Mouse (Mus musculus) embryonic stem cell, embryonic (primary cell): ENCODE results near the gene Prr3.

Source experiments
- CTCF ChIA-PET, 4 experiments: fragments of 300-600 bp in 2 of 4; fragments of 350-600 bp in 2 of 4; sonication (Branson Sonifier 250); formaldehyde crosslinking; loops; one replicate each; lab custom pipeline; 2022; ENCODE audit warnings: inconsistent platforms in 2 of 4; lab: Charles Lee
- POLR2A ChIA-PET, 4 experiments: fragments of 300-600 bp in 2 of 4; fragments of 350-600 bp in 2 of 4; sonication (Branson Sonifier 250); formaldehyde crosslinking; loops; one replicate each; lab custom pipeline; 2022; ENCODE audit warnings: antibody characterized with exemption in 4 of 4, inconsistent platforms in 1 of 4; lab: Charles Lee

Prr3 gene

GRCm38 (mm10) chr17:36003331-36003730, 23.3 kb upstream of the Prr3 start:
- ChIA-PET POLR2A (interaction anchor here in 3 of 4 experiments (0.7 to 5.1 kb wide), 11 partner anchors 10 to 170 kb away, joined by 3 to 29 read pairs (median 5); partner anchors contain the start of genes H2-T24 (in 2 of the 3) and Nrm (in 1 of the 3)), CTCF (interaction anchor here in 1 of 4 experiments (0.8 to 1.9 kb wide), 4 partner anchors 9 to 58 kb away, joined by 3 to 9 read pairs (median 4); partner anchors contain the start of genes H2-T23 and H2-T24)

- ChIA-PET POLR2A (interaction anchor here in 2 of 4 experiments (0.8 to 5.1 kb wide), 9 partner anchors 8 to 92 kb away, joined by 3 to 29 read pairs (median 6); partner anchors contain the start of genes H2-T24 (in 1 of the 2), Mrps18b (in 1 of the 2) and Ppp1r10 (in 1 of the 2)), CTCF (interaction anchor here in 1 of 4 experiments (1.3 kb wide), 1 partner anchor 8 kb away, joined by 5 read pairs; no protein-coding TSS in a partner anchor)
Measured at GRCm38 (mm10) chr17:36001966-36002365, 21.9 kb upstream of the Prr3 start.

DNA sequence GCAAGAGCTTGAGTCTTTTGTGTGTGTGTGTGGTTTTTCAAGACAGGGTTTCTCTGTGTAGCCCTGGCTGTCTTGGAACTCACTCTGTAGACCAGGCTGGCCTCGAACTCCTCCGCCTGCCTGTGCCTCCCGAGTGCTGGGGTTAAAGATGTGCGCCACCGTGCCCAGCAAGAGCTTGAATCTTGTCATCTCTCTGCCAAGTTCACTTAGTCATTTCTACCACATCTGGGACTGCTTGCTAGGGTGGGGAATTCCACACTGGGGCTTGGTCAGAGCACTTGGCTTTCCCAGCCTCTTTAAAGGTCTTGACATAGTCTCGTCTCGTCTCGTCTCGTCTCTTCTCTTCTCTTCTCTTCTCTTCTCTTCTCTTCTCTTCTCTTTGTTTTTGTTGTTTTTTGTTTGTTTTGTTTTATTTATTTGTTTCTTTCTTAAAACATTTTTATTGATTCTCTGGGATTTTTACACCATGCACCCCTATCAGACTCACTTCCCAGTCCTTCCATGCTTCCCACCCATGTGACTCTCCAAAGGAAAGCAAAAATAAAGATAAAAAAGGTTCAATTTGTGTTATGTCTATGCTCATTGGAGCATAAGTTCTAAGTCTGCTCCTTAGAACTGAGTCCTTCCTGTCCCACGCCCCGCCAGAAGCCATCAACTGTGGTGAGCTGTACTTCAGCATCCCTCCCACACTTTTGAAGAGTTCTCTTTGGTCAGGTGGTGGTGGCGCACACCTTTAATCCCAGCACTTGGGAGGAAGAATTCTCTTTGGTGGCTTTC, 21.3 kb upstream of the Prr3 start:
- POLR2A ChIA-PET: interaction anchor here in 3 of 4 experiments (0.6 to 5.1 kb wide), 7 partner anchors 15 to 501 kb away, joined by 3 to 29 read pairs (median 6); partner anchors contain the start of gene H2-T24 (in 2 of the 3)
- CTCF ChIA-PET: interaction anchor here in 1 of 4 experiments (0.7 to 1.1 kb wide), 3 partner anchors 15 to 113 kb away, joined by 3 to 4 read pairs (median 4); no protein-coding TSS in a partner anchor

DNA sequence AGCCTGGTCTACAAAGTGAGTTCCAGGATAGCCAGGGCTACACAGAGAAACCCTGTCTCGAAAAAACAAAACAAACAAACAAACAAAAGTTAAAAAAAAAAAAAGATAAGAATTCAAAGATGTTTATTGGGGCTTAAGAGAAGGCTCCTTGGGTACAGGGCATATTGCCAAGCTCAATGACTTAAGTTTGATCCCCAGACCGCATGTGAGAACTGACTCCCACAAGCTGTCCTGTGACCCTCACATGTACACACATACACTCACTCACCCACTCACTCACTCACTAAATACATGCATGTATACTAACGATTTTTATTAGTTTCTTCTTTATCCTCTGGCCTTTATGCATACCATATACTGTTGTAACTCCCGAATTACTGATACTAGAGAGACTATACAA, 20.3 kb upstream of the Prr3 start:
- CTCF ChIA-PET: interaction anchor here in 2 of 4 experiments (0.7 to 1.1 kb wide), 4 partner anchors 12 to 110 kb away, joined by 3 to 7 read pairs (median 4); no protein-coding TSS in a partner anchor
- POLR2A ChIA-PET: interaction anchor here in 2 of 4 experiments (0.7 to 1.9 kb wide), 5 partner anchors 20 to 85 kb away, joined by 3 to 8 read pairs (median 3); partner anchors contain the start of gene H2-T24 (in 2 of the 2)

GRCm38 (mm10) chr17:35999356-35999755, 19.3 kb upstream of the Prr3 start:
- POLR2A ChIA-PET: interaction anchor here in 1 of 4 experiments (3.3 kb wide), 1 partner anchor 61 kb away, joined by 15 read pairs; no protein-coding TSS in a partner anchor
- CTCF ChIA-PET: interaction anchor here in 2 of 4 experiments (0.6 to 4.1 kb wide), 2 partner anchors 61 to 278 kb away, joined by 5 to 43 read pairs; no protein-coding TSS in a partner anchor

DNA sequence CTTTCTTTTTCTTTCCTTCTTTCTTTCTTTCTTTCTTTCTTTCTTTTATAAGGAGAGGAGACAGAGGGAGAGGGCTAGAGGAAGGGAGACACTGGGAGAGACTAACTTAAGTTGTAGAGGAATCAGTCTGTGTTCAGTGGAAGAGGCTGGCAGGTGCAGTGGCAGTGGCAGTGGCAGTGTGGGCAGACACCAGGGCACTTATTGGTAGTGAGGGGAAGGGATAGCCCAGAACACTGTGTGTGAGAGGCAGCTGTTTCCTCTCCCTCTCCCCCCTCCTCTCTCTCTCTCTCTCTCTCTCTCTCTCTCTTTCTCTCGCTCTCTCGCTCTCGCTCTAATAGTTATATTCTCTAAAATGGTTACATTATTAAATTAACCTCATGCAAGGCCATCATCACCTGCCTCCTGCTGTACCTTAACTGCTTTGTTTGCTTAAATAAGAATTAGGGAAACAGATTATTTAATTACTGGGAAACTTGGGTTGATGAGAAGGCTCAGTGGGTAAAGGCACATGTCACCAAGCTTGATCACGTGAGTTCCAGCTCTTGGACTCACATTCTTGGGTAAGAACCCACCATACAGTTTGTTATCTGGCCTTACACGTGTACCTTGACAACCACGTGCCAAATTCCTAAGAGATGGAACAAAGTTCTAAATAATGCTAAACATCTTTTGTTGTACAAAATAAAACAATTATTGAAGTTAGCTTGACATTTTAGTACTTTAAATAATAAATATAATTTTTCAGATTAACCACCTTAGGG, 18.7 kb upstream of the Prr3 start:
- CTCF ChIA-PET: interaction anchor here in 2 of 4 experiments (0.6 to 4.1 kb wide), 3 partner anchors 62 to 278 kb away, joined by 5 to 43 read pairs (median 15); no protein-coding TSS in a partner anchor
- POLR2A ChIA-PET: interaction anchor here in 1 of 4 experiments (3.3 kb wide), 1 partner anchor 60 kb away, joined by 15 read pairs; no protein-coding TSS in a partner anchor

GRCm38 (mm10) chr17:35997713-35998510, 17.9 kb upstream of the Prr3 start:
- ChIA-PET POLR2A (interaction anchor here in 3 of 4 experiments (0.6 to 3.3 kb wide), 14 partner anchors 11 to 250 kb away, joined by 3 to 15 read pairs (median 4); partner anchors contain the start of gene H2-T24 (in 1 of the 3)), CTCF (interaction anchor here (0.6 to 4.1 kb wide), 27 partner anchors 23 to 1003 kb away, joined by 3 to 43 read pairs (median 4); partner anchors contain the start of genes H2-T23 (in 1 of the 4), H2-T24 (in 1 of the 4), Ier3 (in 1 of the 4) and Zfp57 (in 1 of the 4))

GRCm38 (mm10) chr17:35996949-35997348, 16.9 kb upstream of the Prr3 start:
- CTCF ChIA-PET: interaction anchor here (0.5 to 4.1 kb wide), 55 partner anchors 8 to 1031 kb away, joined by 3 to 43 read pairs (median 4); partner anchors contain the start of genes H2-T24 (in 2 of the 4), H2-T23 (in 1 of the 4), Ier3 (in 1 of the 4) and Mrps18b (in 1 of the 4)

DNA sequence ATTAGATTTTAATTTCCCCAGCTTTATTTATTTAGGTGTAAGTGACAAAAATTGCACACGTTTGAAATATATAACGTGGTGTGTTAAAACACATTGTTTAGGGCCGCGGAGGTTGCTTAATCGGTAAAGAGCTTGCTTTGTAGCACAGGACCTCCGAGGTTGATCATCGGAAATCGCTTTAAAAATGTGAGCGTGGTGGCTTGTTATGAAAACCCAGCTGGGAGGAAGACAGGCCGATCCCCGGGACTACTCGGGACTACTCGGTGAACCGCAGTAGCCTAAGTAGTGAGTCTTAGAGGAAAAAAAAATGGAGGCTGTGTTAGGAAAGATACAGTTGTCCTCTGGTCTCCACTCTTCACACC, 14.8 kb upstream of the Prr3 start:
- POLR2A ChIA-PET: interaction anchor here (0.8 to 5.3 kb wide), 26 partner anchors 9 to 273 kb away, joined by 3 to 60 read pairs (median 5); partner anchors contain the start of genes Gnl1 (in 2 of the 4), Prr3 (in 2 of the 4), Abcf1 (in 1 of the 4) and H2-T24 (in 1 of the 4)

More at GRCm38 (mm10) chr17:35996949-35997348, 16.9 kb upstream of the Prr3 start:
- POLR2A ChIA-PET: interaction anchor here in 3 of 4 experiments (0.6 to 3.3 kb wide), 18 partner anchors 17 to 790 kb away, joined by 3 to 15 read pairs (median 4); partner anchors contain the start of genes Gnl1 (in 1 of the 3), H2-T24 (in 1 of the 3), Prr3 (in 1 of the 3) and Trim39 (in 1 of the 3)

DNA sequence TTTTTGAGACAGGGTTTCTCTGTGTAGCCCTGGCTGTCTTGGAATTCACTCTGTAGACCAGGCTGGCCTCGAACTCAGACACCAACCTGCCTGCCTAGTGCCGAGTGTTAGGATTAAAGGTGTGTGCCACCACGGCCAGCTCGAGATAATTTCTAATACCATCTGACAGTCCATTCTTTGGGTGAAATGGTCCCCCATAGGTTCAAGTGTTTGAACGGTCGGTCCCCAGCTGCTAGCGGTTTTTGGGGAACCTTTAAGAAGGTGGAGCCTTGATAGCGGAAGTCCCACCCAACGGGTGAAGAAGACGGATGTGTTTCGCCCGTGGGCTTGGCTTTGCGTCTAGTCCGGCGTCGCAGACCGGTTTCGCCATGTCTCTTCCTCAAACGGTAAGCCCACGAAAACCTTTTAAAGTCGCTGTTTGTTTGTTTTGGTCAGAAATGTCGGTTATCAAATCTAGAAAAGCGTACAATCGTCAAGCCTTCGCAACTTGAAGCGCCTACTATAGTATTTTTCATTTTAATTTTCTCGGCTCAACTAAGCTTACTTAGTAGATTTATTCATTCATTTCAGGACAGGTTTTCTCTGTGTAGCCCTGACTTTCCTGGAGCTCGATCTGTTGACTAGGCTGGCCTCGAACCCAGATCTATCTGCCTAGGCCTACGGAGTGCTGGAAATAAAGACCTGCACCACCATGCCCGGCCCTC, 14.3 kb upstream of the Prr3 start:
- POLR2A ChIA-PET: interaction anchor here (0.6 to 5.3 kb wide), 60 partner anchors 8 to 410 kb away, joined by 3 to 60 read pairs (median 4); partner anchors contain the start of genes Gnl1 (in 3 of the 4), Prr3 (in 3 of the 4), Abcf1 (in 2 of the 4) and Ier3 (in 2 of the 4)
- CTCF ChIA-PET: interaction anchor here (0.6 to 4.6 kb wide), 88 partner anchors 8 to 410 kb away, joined by 3 to 67 read pairs (median 4); partner anchors contain the start of genes Gnl1 (in 3 of the 4), Prr3 (in 3 of the 4), Flot1 (in 2 of the 4) and H2-T24 (in 2 of the 4)

More for the DNA sequence above, 14.8 kb upstream of the Prr3 start:
- CTCF ChIA-PET: interaction anchor here (0.6 to 4.6 kb wide), 21 partner anchors 8 to 362 kb away, joined by 3 to 67 read pairs (median 7); partner anchors contain the start of genes Dhx16 (in 1 of the 4), Flot1 (in 1 of the 4), Gnl1 (in 1 of the 4) and H2-T24 (in 1 of the 4)

GRCm38 (mm10) chr17:35993675-35994074, 13.6 kb upstream of the Prr3 start:
- POLR2A ChIA-PET: interaction anchor here (0.6 to 5.3 kb wide), 58 partner anchors 9 to 1010 kb away, joined by 3 to 60 read pairs (median 4); partner anchors contain the start of genes Gnl1 (in 3 of the 4), Prr3 (in 3 of the 4), Abcf1 (in 2 of the 4) and Ier3 (in 2 of the 4)
- CTCF ChIA-PET: interaction anchor here (0.6 to 4.6 kb wide), 85 partner anchors 8 to 409 kb away, joined by 3 to 67 read pairs (median 4); partner anchors contain the start of genes Gnl1 (in 3 of the 4), Prr3 (in 3 of the 4), H2-T24 (in 2 of the 4) and Abcf1 (in 1 of the 4)

GRCm38 (mm10) chr17:35991781-35992180, 11.7 kb upstream of the Prr3 start:
- CTCF ChIA-PET: interaction anchor here (0.5 to 4.6 kb wide), 19 partner anchors 10 to 252 kb away, joined by 3 to 62 read pairs (median 4); partner anchors contain the start of genes Gnl1 (in 2 of the 4), Abcf1 (in 1 of the 4) and Prr3 (in 1 of the 4)
- POLR2A ChIA-PET: interaction anchor here (0.5 to 5.3 kb wide), 42 partner anchors 9 to 171 kb away, joined by 3 to 60 read pairs (median 5); partner anchors contain the start of genes Abcf1 (in 2 of the 4), Gnl1 (in 2 of the 4), Mrps18b (in 2 of the 4) and Ppp1r10 (in 2 of the 4)

DNA sequence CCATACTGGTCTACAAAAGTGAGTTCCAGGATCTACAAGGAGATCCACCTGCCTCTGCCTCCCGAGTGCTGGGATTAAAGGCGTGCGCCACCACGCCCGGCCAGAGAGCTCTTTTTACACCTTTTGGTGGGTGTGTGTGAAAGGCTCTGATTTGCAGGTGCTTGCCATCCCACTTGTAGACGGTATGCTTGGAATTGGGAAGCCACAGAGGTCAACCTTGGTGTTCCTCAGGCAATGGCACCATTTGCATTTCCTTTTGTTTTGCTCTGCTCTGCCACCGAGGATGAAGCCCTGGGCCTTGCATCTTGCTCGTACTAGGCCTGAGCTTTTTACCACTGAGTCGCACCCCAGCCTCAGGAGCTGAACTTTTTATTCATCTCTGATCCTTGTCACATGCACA, 1.7 kb upstream of the Prr3 start:
- POLR2A ChIA-PET: interaction anchor here (0.8 to 7.7 kb wide), 30 partner anchors 10 to 160 kb away, joined by 3 to 56 read pairs (median 5); partner anchors contain the start of genes Abcf1 (in 2 of the 4), Flot1 (in 2 of the 4), Mrps18b (in 2 of the 4) and Ppp1r10 (in 2 of the 4)
- CTCF ChIA-PET: interaction anchor here (0.6 to 6.1 kb wide), 15 partner anchors 10 to 1903 kb away, joined by 3 to 46 read pairs (median 4); no protein-coding TSS in a partner anchor

DNA sequence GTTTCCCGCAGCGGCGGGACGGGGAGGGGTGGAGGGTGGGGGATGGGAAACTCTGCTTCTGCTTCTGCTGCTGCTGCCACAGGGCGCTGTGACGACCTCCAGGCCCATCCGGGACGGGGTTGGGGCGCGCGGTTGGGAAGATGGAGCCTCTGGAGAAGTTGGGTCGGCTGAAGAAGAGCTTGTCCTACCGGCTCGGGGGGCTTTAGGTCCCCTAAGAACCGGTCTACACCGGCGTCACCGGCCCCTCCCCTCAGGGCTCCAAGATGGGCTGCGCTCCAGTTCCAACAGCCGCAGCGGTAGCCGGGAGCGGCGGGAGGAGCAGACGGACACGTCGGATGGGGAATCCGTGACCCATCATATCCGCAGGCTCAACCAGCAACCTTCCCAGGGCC, 323 bp upstream of the Prr3 start:
- POLR2A ChIA-PET: interaction anchor here (0.6 to 7.7 kb wide), 36 partner anchors 9 to 313 kb away, joined by 3 to 56 read pairs (median 5); partner anchors contain the start of genes Abcf1 (in 3 of the 4), Ier3 (in 2 of the 4), Mdc1 (in 2 of the 4) and Mrps18b (in 1 of the 4)

More for the DNA sequence above, 323 bp upstream of the Prr3 start:
- CTCF ChIA-PET: interaction anchor here in 3 of 4 experiments (0.9 to 6.1 kb wide), 7 partner anchors 13 to 80 kb away, joined by 3 to 46 read pairs (median 4); partner anchors contain the start of gene Mrps18b (in 1 of the 3)
